Mouse (Mus musculus) limb, embryonic 14.5 days (tissue): ENCODE data around the gene Npas3. TPM values are rescaled to one million over a fixed set of nuclear protein-coding genes. Genes with fewer than 3 reads are reported as not detected.

Experiments
- ATAC-seq: fragments of 200-750 bp; cut with Nextera tagmentation; 2 replicates; pipeline ENCODE4 v1.8.0; 2017; ENCODE audit warnings: low read depth, moderate number of reproducible peaks, moderate TSS enrichment; ENCODE audit not compliant: low FRiP score
- DNase-seq: peaks from one replicate; pipeline ENCODE4 v3.0.0-alpha.2; 2015; ENCODE audit warnings: low spot score
- H3K27ac ChIP-seq: fragments of 300-500 bp; sonication (generic); replicated peaks from 2 replicates; pipeline ENCODE4 v1.5.1; 2014; ENCODE audit warnings: low read depth, mild to moderate bottlenecking, low read length, moderate library complexity, mixed read lengths
- H3K27me3 ChIP-seq: fragments of 300-500 bp; sonication (generic); 2 replicates; pipeline ENCODE4 v1.6.1; 2014; ENCODE audit warnings: low read length, mixed read lengths; ENCODE audit not compliant: control insufficient read depth, insufficient read depth
- H3K36me3 ChIP-seq: fragments of 300-500 bp; sonication (generic); 2 replicates; pipeline ENCODE4 v1.6.1; 2014; ENCODE audit warnings: mild to moderate bottlenecking, low read length, moderate library complexity, mixed read lengths; ENCODE audit not compliant: control insufficient read depth, insufficient read depth
- H3K4me1 ChIP-seq: fragments of 300-500 bp; sonication (generic); 2 replicates; pipeline ENCODE4 v1.6.1; 2014; ENCODE audit warnings: antibody characterized with exemption, low read length, mixed read lengths; ENCODE audit not compliant: control insufficient read depth, insufficient read depth
- H3K4me2 ChIP-seq: fragments of 300-500 bp; sonication (generic); replicated peaks from 2 replicates; pipeline ENCODE4 v1.6.1; 2014; ENCODE audit warnings: low read depth, mild to moderate bottlenecking, low read length, moderate library complexity; ENCODE audit not compliant: severe bottlenecking
- H3K4me3 ChIP-seq: fragments of 300-500 bp; sonication (generic); replicated peaks from 2 replicates; pipeline ENCODE4 v1.5.1; 2014; ENCODE audit warnings: low read length
- H3K9ac ChIP-seq: fragments of 300-500 bp; sonication (generic); 2 replicates; pipeline ENCODE4 v1.6.1; 2014; ENCODE audit warnings: mild to moderate bottlenecking, low read depth, low read length, moderate library complexity; ENCODE audit not compliant: severe bottlenecking
- H3K9me3 ChIP-seq: fragments of 300-500 bp; sonication (generic); 2 replicates; pipeline ENCODE4 v1.6.1; 2016; ENCODE audit warnings: low read length; ENCODE audit not compliant: control insufficient read depth
- POLR2A ChIP-seq: fragments of 200-500 bp; IDR thresholded peaks from 2 replicates; pipeline ENCODE4 v1.8.0; 2012; ENCODE audit warnings: inconsistent platforms, mild to moderate bottlenecking, moderate library complexity, borderline replicate concordance; ENCODE audit not compliant: insufficient read depth, insufficient read length; ENCODE audit errors: extremely low read depth
- WGBS: fragments of 180-500 bp; shearing (Covaris S2); extraction: QIAGEN DNeasy Blood & Tissue Kit; methylation state at CpG from one replicate; pipeline ENCODE4 v1.1.7; 2014; 5-methylcytosine and 5-hydroxymethylcytosine counted together
- polyA plus RNA-seq, 2 experiments: library from polyadenylated mRNA; depleted of rRNA in 1 of 2; stranded (reverse) in 1 of 2; unstranded in 1 of 2; fragments of >200 nt; fragmentation: Nextera tagmentation in 1 of 2; extraction: Ambion mirVana in 1 of 2; gene quantifications; 2 replicates each; pipeline versions ENCODE4 v1.2.1 to v1.2.3; 2012 to 2014

The Npas3 gene
- polyA plus RNA-seq, 2 experiments = 5.3 to 5.9 TPM

- no peak for ATAC-seq
- H3K9me3 ChIP-seq = no peaks in the 10 kb centered on the region
- peak overlapping the region; percentile 99 for H3K4me2 ChIP-seq
- 3% methylated on average over 12 of the region's 12 CpGs for WGBS
- peaks cover 14% of the 10 kb centered on the region for H3K4me1 ChIP-seq
- DNase-seq = no peak
- peaks cover 44% of the 10 kb centered on the region for H3K27me3 ChIP-seq
- H3K36me3 ChIP-seq = no peaks in the 10 kb centered on the region
- TF ChIP-seq POLR2A = no peak
- peak overlapping the region; percentile 28 for H3K9ac ChIP-seq
- peak overlapping the region; percentile 62 for H3K4me3 ChIP-seq
- H3K27ac ChIP-seq = no peak overlapping the region
Measured at GRCm38 (mm10) chr12:53246181-53246580, 2.3 kb upstream of the Npas3 start.

- Histone ChIP-seq H3K4me3 (peak overlapping the region; percentile 62), H3K4me1 (peaks cover 21% of the 10 kb centered on the region), H3K4me2 (peak overlapping the region; percentile 99), H3K27ac (no peak overlapping the region), H3K36me3 (no peaks in the 10 kb centered on the region), H3K9ac (peak overlapping the region; percentile 28), H3K27me3 (peaks cover 47% of the 10 kb centered on the region), H3K9me3 (no peaks in the 10 kb centered on the region)
- no peak for ATAC-seq
- peak; percentile 21 for DNase-seq
- 1% methylated on average over 28 of the region's 28 CpGs for WGBS
- no peak for TF ChIP-seq POLR2A
Measured at GRCm38 (mm10) chr12:53246581-53247490, 1.6 kb upstream of the Npas3 start.

GRCm38 (mm10) chr12:53247491-53248035, 914 bp upstream of the Npas3 start:
- Histone ChIP-seq H3K27ac (no peak overlapping the region), H3K4me1 (peaks cover 21% of the 10 kb centered on the region), H3K27me3 (peaks cover 47% of the 10 kb centered on the region), H3K4me2 (peak overlapping the region; percentile 99), H3K9ac (peak overlapping the region; percentile 59; the same call in 1 of the 2 replicates), H3K9me3 (no peaks in the 10 kb centered on the region), H3K36me3 (no peaks in the 10 kb centered on the region), H3K4me3 (peak overlapping the region; percentile 62)
- no peak for DNase-seq
- 0% methylated on average over 25 of the region's 25 CpGs for WGBS
- ATAC-seq = no peak
- TF ChIP-seq POLR2A = no peak

- Histone ChIP-seq H3K27me3 (peaks cover 47% of the 10 kb centered on the region), H3K27ac (no peak overlapping the region), H3K36me3 (no peaks in the 10 kb centered on the region), H3K4me3 (peak overlapping the region; percentile 62), H3K9ac (peak overlapping the region; percentile 59), H3K9me3 (no peaks in the 10 kb centered on the region), H3K4me2 (peak overlapping the region; percentile 99), H3K4me1 (peaks cover 21% of the 10 kb centered on the region)
- no peak for TF ChIP-seq POLR2A
- WGBS = under 1% methylated on average over 14 of the region's 15 CpGs
- no peak for DNase-seq
- ATAC-seq = no peak
Measured at GRCm38 (mm10) chr12:53248796-53249195, 319 bp downstream of the Npas3 start.

GRCm38 (mm10) chr12:53251701-53252181, 3.3 kb downstream of the Npas3 start:
- Histone ChIP-seq H3K27ac (no peak overlapping the region), H3K4me1 (peaks cover 24% of the 10 kb centered on the region), H3K4me2 (peak overlapping the region; percentile 71), H3K9ac (peak overlapping the region; percentile 98), H3K9me3 (no peaks in the 10 kb centered on the region), H3K27me3 (peaks cover 31% of the 10 kb centered on the region), H3K4me3 (peak overlapping the region; percentile 72), H3K36me3 (no peaks in the 10 kb centered on the region)
- WGBS = 0% methylated on average over 11 of the region's 11 CpGs
- no peak for TF ChIP-seq POLR2A
- DNase-seq (peak; percentile 26), ATAC-seq (0 out of 2 replicates have a peak, but pooled peaks have one; percentile 13)
